ENCODE assay signal across 19 mouse cellular contexts in the genomic region with DNA sequence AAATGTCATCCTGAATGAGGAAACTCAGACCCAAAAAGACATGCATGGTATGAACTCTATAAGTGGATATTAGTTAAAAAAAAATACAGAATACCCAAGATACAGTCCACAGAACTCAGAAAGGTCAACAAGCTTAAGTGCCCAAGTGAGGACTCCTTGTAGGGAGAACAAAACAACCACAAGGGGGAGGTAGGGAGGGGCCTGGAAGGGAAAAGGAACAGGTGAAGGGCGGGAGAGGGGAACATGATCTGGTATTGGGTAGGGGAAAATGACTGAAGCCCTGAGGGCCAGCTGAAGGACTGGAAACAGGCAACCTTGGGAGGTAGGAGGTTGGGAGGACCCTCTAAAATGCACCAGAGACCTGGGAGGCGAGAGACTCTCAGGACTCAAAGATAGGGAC.
A peak's percentile ranks its signal among the peaks of the same experiment; 100 is the strongest.
DNase-seq lines count a peak whose midpoint lies in the region; ATAC-seq and TF ChIP-seq lines count a peak whose summit lies in the region.
"Had no signal": no experiment of that assay in that cellular context is flagged by ENCODE, and none has a peak within 500 bp of the region (broad histone marks: within the 10 kb centered on the region; RNA-seq: fewer than 3 reads in every experiment).

No protein-coding gene starts in this region.

- in situ Hi-C loops in ES-E14 (cut with MboI; ENCODE audit: low sequenced_read_pairs in 2 of 2, unreplicated experiment in 2 of 2) = no loop called here

- no peaks in the 10 kb centered on the region for H3K36me3 ChIP-seq in liver, embryonic 11.5 days (ENCODE audit: control insufficient read depth, insufficient read depth, low read length)
- H3K36me3 ChIP-seq in ES-E14 (ENCODE audit: control insufficient read depth, insufficient read depth, low read length, poor library complexity, severe bottlenecking) = no peaks in the 10 kb centered on the region
- H3K36me3 ChIP-seq: forebrain, embryonic 12.5 days; heart, embryonic 13.5 days; intestine, embryonic 15.5 days; kidney, embryonic 15.5 days; limb, embryonic 15.5 days; midbrain, embryonic 10.5 days had no signal

- H3K27ac ChIP-seq in liver, embryonic 11.5 days (ENCODE audit: low read depth, low read length) = no peak overlapping the region
- no peak overlapping the region for H3K27ac ChIP-seq in ES-E14 (ENCODE audit: insufficient read depth, low read depth, low read length, poor library complexity, severe bottlenecking)
- H3K27ac ChIP-seq: forebrain, embryonic 12.5 days; heart, embryonic 13.5 days; hindbrain, embryonic 14.5 days; intestine, embryonic 15.5 days; kidney, embryonic 15.5 days; limb, embryonic 15.5 days; macrophage; midbrain, embryonic 10.5 days had no signal

- no peak overlapping the region for H3K4me3 ChIP-seq in liver, embryonic 11.5 days (ENCODE audit: low read depth, low read length)
- H3K4me3 ChIP-seq in ES-E14 (ENCODE audit: insufficient read depth in 1 of 2, low read depth in 1 of 2, low read length in 2 of 2, poor library complexity in 1 of 2, severe bottlenecking in 1 of 2) = no peak overlapping the region
- H3K4me3 ChIP-seq: forebrain, embryonic 12.5 days; heart, embryonic 13.5 days; intestine, embryonic 15.5 days; kidney, embryonic 15.5 days; limb, embryonic 15.5 days; midbrain, embryonic 10.5 days had no signal

- ATAC-seq in liver, embryonic 11.5 days (replicated peaks; ENCODE audit: low FRiP score) = no peak
- ATAC-seq in cerebellum, adult (ENCODE audit: insufficient number of reproducible peaks, low FRiP score, low TSS enrichment) = no peak
- ATAC-seq: intestine, embryonic 15.5 days had no signal

- WGBS in liver, embryonic 11.5 days = 46% methylated on average over 2 of the region's 2 CpGs

- no peak overlapping the region for H3K9ac ChIP-seq in liver, embryonic 11.5 days (ENCODE audit: low read depth, low read length)
- H3K9ac ChIP-seq in ES-E14 (ENCODE audit: insufficient read depth, low read depth, low read length, poor library complexity, severe bottlenecking) = no peak overlapping the region
- H3K9ac ChIP-seq: forebrain, embryonic 12.5 days; heart, embryonic 13.5 days; hindbrain, embryonic 14.5 days; intestine, embryonic 15.5 days; kidney, embryonic 15.5 days; limb, embryonic 15.5 days; lung, embryonic 14.5 days had no signal

- no peaks in the 10 kb centered on the region for H3K9me3 ChIP-seq in liver, embryonic 11.5 days (ENCODE audit: control insufficient read depth, low read length)
- no peaks in the 10 kb centered on the region for H3K9me3 ChIP-seq in ES-E14 (ENCODE audit: control insufficient read depth, insufficient read depth, low read depth, low read length)
- H3K9me3 ChIP-seq: forebrain, embryonic 12.5 days; heart, embryonic 13.5 days; intestine, embryonic 15.5 days; kidney, embryonic 15.5 days; limb, embryonic 15.5 days; midbrain, embryonic 10.5 days had no signal

- H3K4me2 ChIP-seq in liver, embryonic 11.5 days = no peak overlapping the region
- H3K4me2 ChIP-seq: forebrain, embryonic 12.5 days; heart, embryonic 13.5 days; hindbrain, embryonic 14.5 days; intestine, embryonic 15.5 days; kidney, embryonic 15.5 days; limb, embryonic 15.5 days; lung, embryonic 14.5 days had no signal

- peak; percentile 37 for DNase-seq in liver
- no peak for DNase-seq in liver, embryonic 11.5 days (ENCODE audit: low spot score)
- DNase-seq in ES-E14 (ENCODE audit: low read depth, low spot score) = peak; percentile 36
- DNase-seq in induced T-regulatory cell, adult 2 months (ENCODE audit: low read depth) = peak; percentile 14
- DNase-seq in spleen, postnatal 4 days (ENCODE audit: low spot score in 2 of 2) = no peak
- no peak for DNase-seq in heart, postnatal 10 days
- DNase-seq: cerebellum, adult 8-10 months; heart, adult 11 months; heart, postnatal 36 days; lung, embryonic 14.5 days had no signal

- intact Hi-C loops in heart, postnatal 10 days (cut with DNase I) = no loop called here

- H3K4me1 ChIP-seq in liver, embryonic 11.5 days (replicated peaks; ENCODE audit: control insufficient read depth, insufficient read depth, low read length) = no peaks in the 10 kb centered on the region
- H3K4me1 ChIP-seq in ES-E14 (ENCODE audit: control insufficient read depth in 2 of 2, insufficient read depth in 2 of 2, low read length in 2 of 2, poor library complexity in 1 of 2) = no peaks in the 10 kb centered on the region
- H3K4me1 ChIP-seq: forebrain, embryonic 12.5 days; heart, embryonic 13.5 days; intestine, embryonic 15.5 days; kidney, embryonic 15.5 days; limb, embryonic 15.5 days; midbrain, embryonic 10.5 days had no signal

- no peaks in the 10 kb centered on the region for H3K27me3 ChIP-seq in liver, embryonic 11.5 days (replicated peaks; ENCODE audit: control insufficient read depth, insufficient read depth, low read length)
- H3K27me3 ChIP-seq: forebrain, embryonic 12.5 days; heart, embryonic 13.5 days; intestine, embryonic 15.5 days; kidney, embryonic 15.5 days; limb, embryonic 15.5 days had no signal

TF ChIP-seq in ES-E14, 5 proteins besides CTCF, POLR2A, EP300 and RAD21:
- TF ChIP-seq CHD2 (IDR thresholded peaks at IDR 0.05; ENCODE audit: low read depth, low read length) = no peak
- TF ChIP-seq ZC3H11A (IDR thresholded peaks at IDR 0.05; ENCODE audit: borderline replicate concordance, low read depth, low read length) = no peak

Comparison
In these comparisons a context has a peak if more than half of its experiments do, and no peak if none do; other contexts are left out.
1. DNase-seq: peak in liver (single experiment), ES-E14 (single experiment) and induced T-regulatory cell, adult 2 months (single experiment); none in liver, embryonic 11.5 days (single experiment), spleen, postnatal 4 days (0 of 2) and heart, postnatal 10 days (0 of 2).